Mouse (Mus musculus) yolk sac, embryonic 10.5 days (tissue): ENCODE data around the gene 5031410I06Rik.
"Not testable (repeated sequence)": the region's sequence is repeated elsewhere in the genome, so short reads cannot be mapped to it uniquely, and the experiment has no call there.

ENCODE experiments used
- DNase-seq: peaks from one replicate; pipeline ENCODE4 v3.0.0-alpha.2; 2017; ENCODE audit warnings: low spot score

The 5031410I06Rik gene

DNA sequence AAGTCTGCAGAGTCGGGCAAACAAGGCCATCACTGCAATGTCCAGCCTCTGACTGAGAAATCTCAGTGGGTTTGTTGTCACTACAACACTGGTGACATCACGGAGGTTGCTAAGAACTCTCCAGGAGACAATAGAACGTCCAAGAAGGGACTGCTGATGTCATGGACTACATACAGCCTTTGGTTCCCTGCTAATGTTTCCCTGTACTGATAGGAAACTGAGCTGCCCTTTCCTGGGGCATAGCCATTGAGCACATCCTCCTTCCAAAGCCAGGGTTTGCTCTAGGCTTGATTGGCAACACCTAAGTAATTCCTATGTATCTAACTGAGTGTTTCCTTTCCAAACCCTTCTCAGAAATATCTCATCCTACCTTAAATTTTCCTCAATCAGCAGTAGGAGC lies at the start of gene 5031410I06Rik:
Gene 5031410I06Rik, minus strand, starts transcription at position 101 of the 400 bp plus-strand sequence.
- not testable (repeated sequence) for DNase-seq

DNA sequence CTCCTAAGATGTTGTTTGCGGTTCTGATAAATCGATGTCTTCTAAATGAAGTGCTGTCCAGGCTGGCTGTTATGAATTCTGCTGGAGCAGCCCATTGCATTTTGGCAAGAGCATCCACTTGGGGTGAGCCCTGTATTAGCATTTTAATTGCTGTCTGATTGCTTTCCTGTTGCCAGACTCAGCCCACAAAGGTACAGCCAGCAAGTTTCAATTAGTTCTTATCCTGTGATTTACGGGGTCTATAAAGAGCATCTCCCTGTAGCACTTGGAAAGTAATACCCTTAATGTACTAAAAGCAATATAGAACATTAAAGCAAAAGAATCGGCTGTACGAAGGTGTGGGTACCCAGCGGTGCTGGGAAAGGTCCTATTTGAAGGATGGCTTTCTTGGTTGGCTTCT lies 37.7 kb upstream of the 5031410I06Rik start:
- no peak for DNase-seq

DNA sequence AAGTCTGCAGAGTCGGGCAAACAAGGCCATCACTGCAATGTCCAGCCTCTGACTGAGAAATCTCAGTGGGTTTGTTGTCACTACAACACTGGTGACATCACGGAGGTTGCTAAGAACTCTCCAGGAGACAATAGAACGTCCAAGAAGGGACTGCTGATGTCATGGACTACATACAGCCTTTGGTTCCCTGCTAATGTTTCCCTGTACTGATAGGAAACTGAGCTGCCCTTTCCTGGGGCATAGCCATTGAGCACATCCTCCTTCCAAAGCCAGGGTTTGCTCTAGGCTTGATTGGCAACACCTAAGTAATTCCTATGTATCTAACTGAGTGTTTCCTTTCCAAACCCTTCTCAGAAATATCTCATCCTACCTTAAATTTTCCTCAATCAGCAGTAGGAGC lies 16.2 kb upstream of the 5031410I06Rik start, which contains the start of gene Gm10220:
Gene Gm10220, minus strand, starts transcription at position 101 of the 400 bp plus-strand sequence.
- not testable (repeated sequence) for DNase-seq

GRCm38 (mm10) chr5:26089191-26089590 lies 16.0 kb downstream of the 5031410I06Rik start, which contains the start of gene Gm10471:
Gene Gm10471, minus strand, starts transcription at chr5:26089291.
- DNase-seq, result not testable (repeated sequence)

GRCm38 (mm10) chr5:26079023-26079422 lies 26.1 kb downstream of the 5031410I06Rik start:
- not testable (repeated sequence) for DNase-seq

DNA sequence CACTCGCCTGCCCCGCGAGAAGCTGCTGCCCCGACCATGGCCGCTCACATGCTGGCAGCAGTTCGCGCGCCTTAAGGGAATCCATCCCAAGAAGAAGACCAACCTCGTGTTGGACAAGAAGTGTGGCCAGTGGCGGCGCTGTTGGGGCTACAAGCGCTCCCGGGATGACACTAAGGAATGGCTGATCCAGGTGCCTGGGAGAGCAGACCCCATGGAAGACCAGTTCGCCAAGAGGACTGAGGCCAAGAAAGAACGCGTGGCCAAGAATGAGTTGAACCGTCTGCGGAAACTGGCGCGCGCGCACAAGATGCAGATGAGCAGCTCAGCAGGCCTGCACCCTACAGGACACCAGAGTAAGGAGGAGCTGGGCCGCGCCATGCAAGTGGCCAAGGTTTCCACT lies 34.4 kb downstream of the 5031410I06Rik start:
- DNase-seq, result no peak

DNA sequence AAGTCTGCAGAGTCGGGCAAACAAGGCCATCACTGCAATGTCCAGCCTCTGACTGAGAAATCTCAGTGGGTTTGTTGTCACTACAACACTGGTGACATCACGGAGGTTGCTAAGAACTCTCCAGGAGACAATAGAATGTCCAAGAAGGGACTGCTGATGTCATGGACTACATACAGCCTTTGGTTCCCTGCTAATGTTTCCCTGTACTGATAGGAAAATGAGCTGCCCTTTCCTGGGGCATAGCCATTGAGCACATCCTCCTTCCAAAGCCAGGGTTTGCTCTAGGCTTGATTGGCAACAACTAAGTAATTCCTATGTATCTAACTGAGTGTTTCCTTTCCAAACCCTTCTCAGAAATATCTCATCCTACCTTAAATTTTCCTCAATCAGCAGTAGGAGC lies 46.7 kb downstream of the 5031410I06Rik start, which contains the start of gene Gm7347:
Gene Gm7347, minus strand, starts transcription at position 101 of the 400 bp plus-strand sequence.
- DNase-seq, result not testable (repeated sequence)
